In the genomic region with DNA sequence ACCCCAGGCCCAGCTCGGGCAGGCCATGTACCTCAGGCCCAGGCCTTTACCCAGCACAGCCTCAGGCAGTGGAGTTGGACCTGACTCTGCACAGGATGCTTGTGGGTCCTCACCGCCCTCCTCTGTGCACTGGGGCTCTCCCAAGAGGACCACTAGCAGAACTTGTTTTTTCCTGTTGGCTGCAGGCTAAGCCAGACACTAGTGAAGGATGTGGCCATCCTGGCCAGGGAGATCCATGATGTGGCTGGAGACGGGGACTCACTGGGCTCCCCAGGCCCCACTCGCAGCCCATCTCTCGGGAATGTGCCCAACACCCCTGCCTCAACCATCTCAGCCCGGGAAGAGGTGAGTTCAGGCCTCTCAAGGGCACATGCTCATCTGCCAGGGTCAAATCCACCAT, we compare ENCODE assay signal across 9 mouse cellular contexts. TPM values are rescaled to one million over a fixed set of nuclear protein-coding genes. Genes with fewer than 3 reads are reported as not detected.
DNase-seq lines count a peak whose midpoint lies in the region; ATAC-seq and TF ChIP-seq lines count a peak whose summit lies in the region.
"Had no signal": no experiment of that assay in that cellular context is flagged by ENCODE, and none has a peak within 500 bp of the region (broad histone marks: within the 10 kb centered on the region; RNA-seq: fewer than 3 reads in every experiment).

No protein-coding gene starts in this region.

- H3K27me3 ChIP-seq in E14TG2a.4 (ENCODE audit: insufficient read depth, low read length) = no peaks in the 10 kb centered on the region
- no peaks in the 10 kb centered on the region for H3K27me3 ChIP-seq in intestine, postnatal 0 days (replicated peaks; ENCODE audit: control insufficient read depth, insufficient read depth, low read length)

- no peak overlapping the region for H3K27ac ChIP-seq in intestine, postnatal 0 days (ENCODE audit: low read depth, low read length)

- H3K9me3 ChIP-seq in E14TG2a.4 (ENCODE audit: low read length) = no peaks in the 10 kb centered on the region
- H3K9me3 ChIP-seq in intestine, postnatal 0 days (ENCODE audit: control insufficient read depth) = no peaks in the 10 kb centered on the region
- H3K9me3 ChIP-seq: G1E had no signal

- H3K4me1 ChIP-seq in E14TG2a.4 (replicated peaks; ENCODE audit: low read depth, low read length) = peaks cover 67% of the 10 kb centered on the region
- H3K4me1 ChIP-seq in intestine, postnatal 0 days (replicated peaks; ENCODE audit: control insufficient read depth, insufficient read depth, low read length) = no peaks in the 10 kb centered on the region

- peaks cover 67% of the 10 kb centered on the region for H3K36me3 ChIP-seq in E14TG2a.4 (ENCODE audit: insufficient read depth, low read length)
- peaks cover 48% of the 10 kb centered on the region for H3K36me3 ChIP-seq in intestine, postnatal 0 days (ENCODE audit: control insufficient read depth, insufficient read depth)
- H3K36me3 ChIP-seq: G1E had no signal

- peak overlapping the region; percentile 37 for H3K4me3 ChIP-seq in E14TG2a.4 (replicated peaks; ENCODE audit: low read length)
- no peak overlapping the region for H3K4me3 ChIP-seq in intestine, postnatal 0 days (ENCODE audit: low read depth, low read length)

- H3K9ac ChIP-seq in intestine, postnatal 0 days (ENCODE audit: low read depth, low read length) = peak overlapping the region; percentile 34

- intact Hi-C loops in gastrocnemius, postnatal 14 days (cut with DNase I; ENCODE audit: low total_unique reads) = no loop called here

- WGBS in intestine, postnatal 0 days = 64% methylated on average over 6 of the region's 6 CpGs

- DNase-seq in gastrocnemius, postnatal 14 days = peak; percentile 21
- no peak for DNase-seq in gastrocnemius, postnatal 25 days
- peak; percentile 65 to 81 for DNase-seq in heart, adult 9 months (ENCODE audit: low spot score in 2 of 2)
- DNase-seq in Muller cell, postnatal 12 days (ENCODE audit: inconsistent ontology term) = no peak
- DNase-seq in spleen, postnatal 10 days (ENCODE audit: low spot score in 2 of 2) = no peak
- no peak for DNase-seq in cerebellum, adult 11-12 months

- no peak for TF ChIP-seq CTCF in E14TG2a.4 (conservative IDR thresholded peaks at IDR 0.05; ENCODE audit: low read length)
- no peak for TF ChIP-seq CTCF in intestine, postnatal 0 days (IDR thresholded peaks at IDR 0.05; ENCODE audit: low read depth)

- no peak overlapping the region for H3K4me2 ChIP-seq in intestine, postnatal 0 days (replicated peaks; ENCODE audit: low read depth)

- ATAC-seq in intestine, postnatal 0 days = 0 out of 2 replicates have a peak, but pooled peaks have one; percentile 2

RNA-seq across cellular contexts. Expression of gene Pld4, which starts 17.7 kb away (rescaled TPM):
- 1 to 10 TPM; 3.2 to 4.1 TPM for total RNA-seq in gastrocnemius, postnatal 14 days (2021)
- 1 to 10 TPM; 3.5 to 3.9 TPM for total RNA-seq in gastrocnemius, postnatal 25 days (2021)
- 6.7 and 6.9 TPM in 2 replicates for polyA plus RNA-seq in intestine, postnatal 0 days (2015; fragmentation: Nextera tagmentation; extraction: Ambion mirVana)

RNA-seq across cellular contexts. Expression of gene Cep170b, which starts 22.5 kb away (rescaled TPM):
- 10 to 100 TPM; 10.9 to 14.4 TPM for total RNA-seq in gastrocnemius, postnatal 14 days (2021)
- total RNA-seq in gastrocnemius, postnatal 25 days (2021) = 1 to 10 TPM; 8.8 to 9.1 TPM
- polyA plus RNA-seq in intestine, postnatal 0 days (2015; fragmentation: Nextera tagmentation; extraction: Ambion mirVana) = 12.7 and 13.4 TPM in 2 replicates
- polyA plus RNA-seq: G1E had no signal

RNA-seq across cellular contexts. Expression of gene Ahnak2, which starts 59.7 kb away (rescaled TPM):
- 10 to 100 TPM in 1 of 2 experiments, 1 to 10 TPM in 1; 7.8 to 11.3 TPM for total RNA-seq in gastrocnemius, postnatal 14 days (2021)
- 10 to 100 TPM in 1 of 2 experiments, 1 to 10 TPM in 1; 4.9 to 11.8 TPM for total RNA-seq in gastrocnemius, postnatal 25 days (2021)
- polyA plus RNA-seq in intestine, postnatal 0 days (2015; fragmentation: Nextera tagmentation; extraction: Ambion mirVana) = 1.6 TPM in 2 replicates

Comparison
In these comparisons a context has a peak if more than half of its experiments do, and no peak if none do; other contexts are left out.
1. DNase-seq: peak in gastrocnemius, postnatal 14 days (single experiment) and heart, adult 9 months (2 of 2); none in gastrocnemius, postnatal 25 days (single experiment), Muller cell, postnatal 12 days (single experiment), spleen, postnatal 10 days (0 of 2) and cerebellum, adult 11-12 months (single experiment).